Mouse (Mus musculus) hindbrain, embryonic 16.5 days (tissue): Measurements from ENCODE around the gene Zmiz1. TPM values are rescaled to one million over a fixed set of nuclear protein-coding genes. Genes with fewer than 3 reads are reported as not detected.

Experiments
- ATAC-seq: fragments of 200-750 bp; cut with Nextera tagmentation; 2 replicates; pipeline ENCODE4 v1.8.0; 2017; ENCODE audit warnings: moderate TSS enrichment, moderate library complexity
- H3K27ac ChIP-seq: fragments of 300-500 bp; sonication (generic); 2 replicates; pipeline ENCODE4 v1.5.1; 2014; ENCODE audit warnings: low read depth, mild to moderate bottlenecking, control low read depth, low read length, moderate library complexity
- H3K27me3 ChIP-seq: fragments of 300-500 bp; sonication (generic); replicated peaks from 2 replicates; pipeline ENCODE4 v1.6.1; 2014; ENCODE audit warnings: low read length; ENCODE audit not compliant: control insufficient read depth, insufficient read depth
- H3K36me3 ChIP-seq: fragments of 300-500 bp; sonication (generic); 2 replicates; pipeline ENCODE4 v1.6.1; 2014; ENCODE audit warnings: mild to moderate bottlenecking, low read length, moderate library complexity, mixed read lengths; ENCODE audit not compliant: control insufficient read depth, insufficient read depth
- H3K4me1 ChIP-seq: fragments of 300-500 bp; sonication (generic); 2 replicates; pipeline ENCODE4 v1.6.1; 2014; ENCODE audit warnings: low read depth, low read length; ENCODE audit not compliant: control insufficient read depth, insufficient read depth
- H3K4me2 ChIP-seq: fragments of 300-500 bp; sonication (generic); 2 replicates; pipeline ENCODE4 v1.6.1; 2014; ENCODE audit warnings: mild to moderate bottlenecking, low read length, control low read depth, moderate library complexity
- H3K4me3 ChIP-seq: fragments of 300-500 bp; sonication (generic); 2 replicates; pipeline ENCODE4 v1.5.1; 2014; ENCODE audit warnings: mild to moderate bottlenecking, low read length, control low read depth, moderate library complexity
- H3K9ac ChIP-seq: fragments of 300-500 bp; sonication (generic); 2 replicates; pipeline ENCODE4 v1.6.1; 2014; ENCODE audit warnings: low read depth, mild to moderate bottlenecking, control low read depth, low read length, moderate library complexity
- H3K9me3 ChIP-seq: fragments of 300-500 bp; sonication (generic); 2 replicates; pipeline ENCODE4 v1.6.1; 2014; ENCODE audit warnings: mild to moderate bottlenecking, low read length, moderate library complexity; ENCODE audit not compliant: control insufficient read depth
- WGBS: fragments of 180-500 bp; shearing (Covaris S2); extraction: QIAGEN DNeasy Blood & Tissue Kit; methylation state at CpG from one replicate; pipeline ENCODE4 v1.1.7; 2014; 5-methylcytosine and 5-hydroxymethylcytosine counted together
- polyA plus RNA-seq: library from polyadenylated mRNA; unstranded; fragments of >200 nt; fragmentation: Nextera tagmentation; extraction: Ambion mirVana; gene quantifications from 2 replicates; pipeline ENCODE4 v1.2.1, GENCODE M21; 2015

The Zmiz1 gene
- polyA plus RNA-seq, 1 experiment from 2014 or later = 50.4 TPM

- 77% methylated on average over 3 of the region's 3 CpGs for WGBS
- Histone ChIP-seq H3K4me3 (no peak overlapping the region), H3K9ac (no peak overlapping the region; the same call in 1 of the 2 replicates), H3K36me3 (no peaks in the 10 kb centered on the region), H3K4me2 (no peak overlapping the region), H3K4me1 (peaks cover 91% of the 10 kb centered on the region), H3K27me3 (no peaks in the 10 kb centered on the region), H3K27ac (no peak overlapping the region), H3K9me3 (no peaks in the 10 kb centered on the region)
- no peak for ATAC-seq
Observed at GRCm38 (mm10) chr14:25476453-25476852, 17.5 kb downstream of the Zmiz1 start.

GRCm38 (mm10) chr14:25477268-25477667 is 18.3 kb downstream of the Zmiz1 start:
- no peaks in the 10 kb centered on the region for H3K36me3 ChIP-seq
- H3K27ac ChIP-seq = no peak overlapping the region
- 64% methylated on average over 7 of the region's 7 CpGs for WGBS

GRCm38 (mm10) chr14:25478257-25478656 is 19.3 kb downstream of the Zmiz1 start:
- Histone ChIP-seq H3K36me3 (no peaks in the 10 kb centered on the region), H3K9me3 (no peaks in the 10 kb centered on the region), H3K9ac (no peak overlapping the region), H3K27me3 (no peaks in the 10 kb centered on the region), H3K4me2 (no peak overlapping the region), H3K4me3 (no peak overlapping the region), H3K27ac (peak overlapping the region; percentile 56), H3K4me1 (peaks cover 86% of the 10 kb centered on the region)
- 0 out of 2 replicates have a peak, but pooled peaks have one; percentile 1 for ATAC-seq
- 53% methylated on average over 5 of the region's 5 CpGs for WGBS

More at GRCm38 (mm10) chr14:25477268-25477667, 18.3 kb downstream of the Zmiz1 start:
- Histone ChIP-seq H3K9ac (no peak overlapping the region), H3K4me2 (no peak overlapping the region), H3K4me1 (peaks cover 92% of the 10 kb centered on the region), H3K27me3 (no peaks in the 10 kb centered on the region), H3K4me3 (no peak overlapping the region), H3K9me3 (no peaks in the 10 kb centered on the region)
- ATAC-seq = no peak

- Histone ChIP-seq H3K27me3 (no peaks in the 10 kb centered on the region), H3K4me3 (no peak overlapping the region), H3K36me3 (no peaks in the 10 kb centered on the region), H3K4me1 (peaks cover 87% of the 10 kb centered on the region), H3K9ac (no peak overlapping the region), H3K4me2 (no peak overlapping the region), H3K27ac (peak overlapping the region; percentile 56), H3K9me3 (no peaks in the 10 kb centered on the region)
- WGBS = 18% methylated on average over 9 of the region's 9 CpGs
- peak; percentile 67 for ATAC-seq
Observed at GRCm38 (mm10) chr14:25478755-25479154, 19.8 kb downstream of the Zmiz1 start.

GRCm38 (mm10) chr14:25479841-25480252 is 20.9 kb downstream of the Zmiz1 start:
- ATAC-seq = no peak
- H3K4me1 ChIP-seq = peaks cover 89% of the 10 kb centered on the region
- H3K4me2 ChIP-seq = no peak overlapping the region
- H3K27me3 ChIP-seq = no peaks in the 10 kb centered on the region
- WGBS = 56% methylated on average over 3 of the region's 3 CpGs
- H3K27ac ChIP-seq = no peak overlapping the region
- no peaks in the 10 kb centered on the region for H3K9me3 ChIP-seq
- H3K4me3 ChIP-seq = no peak overlapping the region
- H3K36me3 ChIP-seq = no peaks in the 10 kb centered on the region
- no peak overlapping the region for H3K9ac ChIP-seq

GRCm38 (mm10) chr14:25480443-25480842 is 21.5 kb downstream of the Zmiz1 start:
- no peaks in the 10 kb centered on the region for H3K9me3 ChIP-seq
- H3K9ac ChIP-seq = no peak overlapping the region
- WGBS = 78% methylated on average over 4 of the region's 4 CpGs
- no peak overlapping the region for H3K4me2 ChIP-seq
- no peak overlapping the region for H3K27ac ChIP-seq
- no peak for ATAC-seq
- H3K4me1 ChIP-seq = peaks cover 87% of the 10 kb centered on the region
- no peaks in the 10 kb centered on the region for H3K36me3 ChIP-seq
- H3K4me3 ChIP-seq = no peak overlapping the region
- H3K27me3 ChIP-seq = no peaks in the 10 kb centered on the region

GRCm38 (mm10) chr14:25480916-25481666 is 22.1 kb downstream of the Zmiz1 start:
- H3K4me2 ChIP-seq = no peak overlapping the region
- H3K27me3 ChIP-seq = no peaks in the 10 kb centered on the region
- 39% methylated on average over 20 of the region's 20 CpGs for WGBS
- H3K9ac ChIP-seq = peak overlapping the region; percentile 19; the same call in 1 of the 2 replicates
- H3K4me1 ChIP-seq = peaks cover 83% of the 10 kb centered on the region
- no peak for ATAC-seq
- peak overlapping the region; percentile 62 for H3K27ac ChIP-seq
- H3K36me3 ChIP-seq = no peaks in the 10 kb centered on the region
- no peak overlapping the region for H3K4me3 ChIP-seq
- no peaks in the 10 kb centered on the region for H3K9me3 ChIP-seq

GRCm38 (mm10) chr14:25481667-25482331 is 22.8 kb downstream of the Zmiz1 start:
- ATAC-seq = no peak
- Histone ChIP-seq H3K36me3 (no peaks in the 10 kb centered on the region), H3K4me2 (no peak overlapping the region), H3K9me3 (no peaks in the 10 kb centered on the region), H3K9ac (peak overlapping the region; percentile 19; the same call in 1 of the 2 replicates), H3K4me1 (peaks cover 83% of the 10 kb centered on the region), H3K27me3 (no peaks in the 10 kb centered on the region), H3K4me3 (no peak overlapping the region), H3K27ac (peak overlapping the region; percentile 62)
- WGBS = 64% methylated on average over 11 of the region's 11 CpGs

- H3K9me3 ChIP-seq = no peaks in the 10 kb centered on the region
- H3K4me2 ChIP-seq = no peak overlapping the region
- no peak overlapping the region for H3K4me3 ChIP-seq
- ATAC-seq = no peak
- peaks cover 83% of the 10 kb centered on the region for H3K4me1 ChIP-seq
- H3K9ac ChIP-seq = no peak overlapping the region
- 51% methylated on average over 5 of the region's 5 CpGs for WGBS
- no peak overlapping the region for H3K27ac ChIP-seq
- H3K27me3 ChIP-seq = no peaks in the 10 kb centered on the region
- no peaks in the 10 kb centered on the region for H3K36me3 ChIP-seq
Observed at GRCm38 (mm10) chr14:25482404-25482803, 23.4 kb downstream of the Zmiz1 start.
